Mouse (Mus musculus) CH12.LX (cell line): ENCODE measurements around the gene Slc35f2. TPM values are rescaled to one million over a fixed set of nuclear protein-coding genes. Genes with fewer than 3 reads are reported as not detected.

Source experiments
- DNase-seq: peaks from one replicate; pipeline ENCODE4 v3.0.0-alpha.2; 2013; ENCODE audit errors: extremely low read depth
- H3K27ac ChIP-seq: 2 replicates; pipeline ENCODE4 v1.5.1; 2012; ENCODE audit warnings: low read depth, mild to moderate bottlenecking, control low read depth, moderate library complexity; ENCODE audit not compliant: insufficient read depth
- H3K27me3 ChIP-seq: replicated peaks from 2 replicates; pipeline ENCODE3; 2012; ENCODE audit warnings: inconsistent platforms
- H3K36me3 ChIP-seq, 2 experiments: replicated peaks in 1 of 2; 2 replicates each; pipeline versions ENCODE3 to v1.6.1; 2012; ENCODE audit warnings: inconsistent platforms in 1 of 2, low read length in 1 of 2, mild to moderate bottlenecking in 1 of 2, mixed read lengths in 1 of 2, moderate library complexity in 1 of 2; ENCODE audit not compliant: control insufficient read depth in 1 of 2, insufficient read depth in 1 of 2
- H3K4me1 ChIP-seq, 2 experiments: 2 replicates each; pipeline ENCODE4 v1.6.1; 2012; ENCODE audit warnings: inconsistent platforms in 1 of 2, moderate library complexity in 1 of 2; ENCODE audit not compliant: insufficient read depth in 2 of 2, control insufficient read depth in 1 of 2
- H3K4me2 ChIP-seq: 2 replicates; pipeline ENCODE4 v1.6.1; 2012; ENCODE audit warnings: low read depth, mild to moderate bottlenecking, control low read depth; ENCODE audit not compliant: poor library complexity, insufficient read depth, severe bottlenecking
- H3K4me3 ChIP-seq, 3 experiments: fragments of 150-350 bp in 1 of 3; sonication (generic) in 1 of 3; replicated peaks in 1 of 3; 2 replicates each; pipeline versions ENCODE3 to v1.5.1; 2011 to 2012; ENCODE audit warnings: low read depth in 2 of 3, low read length in 2 of 3, mild to moderate bottlenecking in 2 of 3, moderate library complexity in 2 of 3, control low read depth in 1 of 3, improper control_type of control experiment in 1 of 3, inconsistent platforms in 1 of 3, mixed read lengths in 1 of 3; ENCODE audit not compliant: poor library complexity in 1 of 3
- H3K79me2 ChIP-seq: replicated peaks from 2 replicates; pipeline ENCODE4 v1.6.1; 2012; ENCODE audit warnings: mild to moderate bottlenecking, moderate library complexity; ENCODE audit not compliant: control insufficient read depth, poor library complexity, insufficient read depth, severe bottlenecking; ENCODE audit errors: extremely low read depth
- H3K9ac ChIP-seq: 2 replicates; pipeline ENCODE4 v1.6.1; 2012; ENCODE audit warnings: low read depth, mild to moderate bottlenecking, control low read depth, moderate library complexity; ENCODE audit not compliant: insufficient read depth
- H3K9me3 ChIP-seq: replicated peaks from 2 replicates; pipeline ENCODE3; 2012; ENCODE audit warnings: low read length, inconsistent platforms, mixed read lengths
- BHLHE40 ChIP-seq: IDR thresholded peaks from 2 replicates; pipeline ENCODE4 v1.6.1; 2011; ENCODE audit warnings: mild to moderate bottlenecking, low read depth, low read length, improper control_type of control experiment
- E2F4 ChIP-seq: IDR thresholded peaks from 2 replicates; pipeline ENCODE4 v1.6.1; 2011; ENCODE audit warnings: low read depth, low read length, improper control_type of control experiment; ENCODE audit not compliant: insufficient replicate concordance
- ETS1 ChIP-seq: conservative IDR thresholded peaks from 2 replicates; pipeline ENCODE4 v1.6.1; 2012; ENCODE audit warnings: low read depth, mild to moderate bottlenecking, inconsistent platforms, low read length, improper control_type of control experiment, moderate library complexity
- HCFC1 ChIP-seq: IDR thresholded peaks from 2 replicates; pipeline ENCODE4 v1.6.1; 2012; ENCODE audit warnings: low read depth, mild to moderate bottlenecking, inconsistent platforms, low read length, improper control_type of control experiment
- IRF4 ChIP-seq: IDR thresholded peaks from 2 replicates; pipeline ENCODE4 v1.6.1; 2014; ENCODE audit warnings: low read depth, mild to moderate bottlenecking, inconsistent platforms, low read length, improper control_type of control experiment
- JUN ChIP-seq: IDR thresholded peaks from 2 replicates; pipeline ENCODE4 v1.6.1; 2011; ENCODE audit warnings: low read depth, mild to moderate bottlenecking, low read length, improper control_type of control experiment, moderate library complexity; ENCODE audit not compliant: insufficient read depth
- JUND ChIP-seq: conservative IDR thresholded peaks from 2 replicates; pipeline ENCODE4 v1.6.1; 2011; ENCODE audit warnings: low read depth, low read length, improper control_type of control experiment
- KAT2A ChIP-seq: IDR thresholded peaks from 2 replicates; pipeline ENCODE4 v1.6.1; 2012; ENCODE audit warnings: low read length, improper control_type of control experiment, inconsistent platforms; ENCODE audit not compliant: insufficient replicate concordance
- MAX ChIP-seq: IDR thresholded peaks from 2 replicates; pipeline ENCODE4 v1.6.1; 2011; ENCODE audit warnings: low read length, improper control_type of control experiment
- MXI1 ChIP-seq: IDR thresholded peaks from 2 replicates; pipeline ENCODE4 v1.6.1; 2011; ENCODE audit warnings: mild to moderate bottlenecking, low read depth, low read length, improper control_type of control experiment
- NELFE ChIP-seq: IDR thresholded peaks from 2 replicates; pipeline ENCODE4 v1.6.1; 2011; ENCODE audit warnings: low read depth, low read length, improper control_type of control experiment
- NRF1 ChIP-seq: IDR thresholded peaks from 2 replicates; pipeline ENCODE4 v1.6.1; 2014; ENCODE audit warnings: low read depth, mild to moderate bottlenecking, inconsistent platforms, low read length, improper control_type of control experiment, moderate library complexity
- PAX5 ChIP-seq: IDR thresholded peaks from 2 replicates; pipeline ENCODE4 v1.6.1; 2012; ENCODE audit warnings: low read length, inconsistent platforms, mixed read lengths
- POLR2AphosphoS2 ChIP-seq: IDR thresholded peaks from 2 replicates; pipeline ENCODE4 v1.6.1; 2011; ENCODE audit warnings: low read depth, low read length, improper control_type of control experiment
- SMC3 ChIP-seq: IDR thresholded peaks from 2 replicates; pipeline ENCODE4 v1.6.1; 2011; ENCODE audit warnings: low read depth, low read length, improper control_type of control experiment
- TBP ChIP-seq: conservative IDR thresholded peaks from 2 replicates; pipeline ENCODE4 v1.6.1; 2011; ENCODE audit warnings: low read depth, low read length, improper control_type of control experiment
- UBTF ChIP-seq: IDR thresholded peaks from 2 replicates; pipeline ENCODE4 v1.6.1; 2012; ENCODE audit warnings: low read depth, mild to moderate bottlenecking, inconsistent platforms, low read length, improper control_type of control experiment, moderate library complexity
- USF1 ChIP-seq: IDR thresholded peaks from 2 replicates; pipeline ENCODE4 v1.6.1; 2014; ENCODE audit warnings: low read depth, mild to moderate bottlenecking, inconsistent platforms, low read length, improper control_type of control experiment
- USF2 ChIP-seq: conservative IDR thresholded peaks from 2 replicates; pipeline ENCODE4 v1.6.1; 2011; ENCODE audit warnings: low read depth, low read length, improper control_type of control experiment
- ZC3H11A ChIP-seq: IDR thresholded peaks from 2 replicates; pipeline ENCODE4 v1.6.1; 2012; ENCODE audit warnings: low read depth, mild to moderate bottlenecking, inconsistent platforms, low read length, improper control_type of control experiment
- ZNF384 ChIP-seq: IDR thresholded peaks from 2 replicates; pipeline ENCODE4 v1.6.1; 2012; ENCODE audit warnings: low read depth, low read length, improper control_type of control experiment, inconsistent platforms
- dilution Hi-C: fragments of 300-500 bp; cut with MboI; formaldehyde crosslinking; loops from 2 replicates; pipeline ENCODE4 v1.14.3; 2020; ENCODE audit warnings: low sequenced_read_pairs; ENCODE audit not compliant: extremely low pct_unique_long_range_greater_than_20kb, extremely low pct_ligation_motif_present
- in situ Hi-C: fragments of 300-500 bp; cut with MboI; formaldehyde crosslinking; loops from 3 replicates; pipeline ENCODE4 v1.14.3; 2019; ENCODE audit warnings: low sequenced_read_pairs, low pct_ligation_motif_present, low pct_unique_long_range_greater_than_20kb, mixed read lengths
- polyA plus RNA-seq: library from polyadenylated mRNA; unstranded; fragments of >175 nt; gene quantifications from 2 replicates; pipeline ENCODE4 v1.2.1, GENCODE M21; 2012; ENCODE audit warnings: low read depth; ENCODE audit not compliant: insufficient read length
- total RNA-seq, 2 experiments: library from RNA; depleted of rRNA; stranded (reverse); fragments of 300-350 nt in 1 of 2; fragments of >200 nt in 1 of 2; gene quantifications; 2 replicates each; pipeline ENCODE4 v1.2.3; 2012 to 2014

Gene Slc35f2
- total and polyA plus RNA-seq, 3 experiments: 0.13 to 3.1 (median 0.47) TPM

- Histone ChIP-seq H3K27me3 (no peaks in the 10 kb centered on the region), H3K36me3 (no peaks in the 10 kb centered on the region), H3K27ac (no peak overlapping the region), H3K9ac (no peak overlapping the region), H3K79me2 (no peaks in the 10 kb centered on the region), H3K4me2 (no peak overlapping the region), H3K9me3 (no peaks in the 10 kb centered on the region), H3K4me3 (no peak overlapping the region), H3K4me1 (no peaks in the 10 kb centered on the region)
- in situ Hi-C loops: no loop called here
- no peak for DNase-seq
- dilution Hi-C loops: no loop called here
- TF ChIP-seq TBP: no peak
- TF ChIP-seq JUN: no peak
- TF ChIP-seq NRF1: no peak
- TF ChIP-seq MXI1: no peak
- TF ChIP-seq BHLHE40: no peak
- TF ChIP-seq KAT2A: no peak
- TF ChIP-seq USF1: no peak
- TF ChIP-seq UBTF: no peak
- TF ChIP-seq POLR2AphosphoS2: no peak
- no peak for TF ChIP-seq IRF4
- no peak for TF ChIP-seq ETS1
- TF ChIP-seq HCFC1: no peak
- no peak for TF ChIP-seq PAX5
- TF ChIP-seq NELFE: no peak
Observed at GRCm38 (mm10) chr9:53768486-53768885, 2.9 kb upstream of the Slc35f2 start.

- TF ChIP-seq JUND (no peak), USF1 (no peak), E2F4 (no peak), MAX (no peak), ZNF384 (no peak), ZC3H11A (no peak), USF2 (no peak), SMC3 (no peak), NRF1 (no peak)
- H3K27ac ChIP-seq: no peak overlapping the region
- H3K4me1 ChIP-seq: no peaks in the 10 kb centered on the region
- H3K9ac ChIP-seq: no peak overlapping the region
- no peaks in the 10 kb centered on the region for H3K36me3 ChIP-seq
- no peaks in the 10 kb centered on the region for H3K27me3 ChIP-seq
- H3K9me3 ChIP-seq: no peaks in the 10 kb centered on the region
- in situ Hi-C loops: no loop called here
- no peaks in the 10 kb centered on the region for H3K79me2 ChIP-seq
- dilution Hi-C loops: no loop called here
- peak overlapping the region in 1 of 3 experiments; percentile 57 for H3K4me3 ChIP-seq
- DNase-seq: no peak
- peak overlapping the region; percentile 71 for H3K4me2 ChIP-seq
Observed at GRCm38 (mm10) chr9:53770771-53771343, 481 bp upstream of the Slc35f2 start.
